Mouse (Mus musculus): ENCODE measurements around the gene Dlgap4. TPM values are rescaled to one million over a fixed set of nuclear protein-coding genes. Genes with fewer than 3 reads are reported as not detected.

The Dlgap4 gene
- total and polyA plus RNA-seq, 3 experiments: 10.4 to 39.6 TPM; not detected in 1

- peaks cover 4% of the 10 kb centered on the region for H3K79me2 ChIP-seq (ENCODE audit: control insufficient read depth, insufficient read depth, low read length, poor library complexity)
- H3K9ac ChIP-seq (ENCODE audit: control insufficient read depth, low read depth, low read length, poor library complexity, severe bottlenecking): no peak overlapping the region
- TF ChIP-seq ETS1 (IDR thresholded peaks at IDR 0.05; ENCODE audit: low read depth, low read length) (peak; percentile 57), MXI1 (IDR thresholded peaks at IDR 0.05; ENCODE audit: low read depth, low read length) (peak; percentile 52; the same call in 1 of the 2 replicates), RCOR1 (IDR thresholded peaks at IDR 0.05; ENCODE audit: low read depth, low read length) (peak; percentile 99), MAZ (IDR thresholded peaks at IDR 0.05; ENCODE audit: low read depth, low read length) (no peak), SIN3A (IDR thresholded peaks at IDR 0.05; ENCODE audit: low read length) (peak; percentile 35; the same call in 1 of the 2 replicates), TCF12 (IDR thresholded peaks at IDR 0.05; ENCODE audit: low read depth, low read length) (peak; percentile 75), CHD2 (IDR thresholded peaks at IDR 0.05; ENCODE audit: low read length) (no peak), GATA1 (IDR thresholded peaks at IDR 0.05; ENCODE audit: low read depth, low read length) (peak; percentile 71; the same call in 1 of the 2 replicates), BHLHE40 (IDR thresholded peaks at IDR 0.05; ENCODE audit: borderline replicate concordance, low read depth, low read length) (peak; percentile 42; the same call in 1 of the 2 replicates), GABPA (IDR thresholded peaks at IDR 0.05; ENCODE audit: low read depth, low read length) (no peak), NRF1 (IDR thresholded peaks at IDR 0.05; ENCODE audit: insufficient read depth, low read depth, low read length, poor library complexity, severe bottlenecking) (peak; percentile 41; the same call in 1 of the 2 replicates), E2F4 (IDR thresholded peaks at IDR 0.05; ENCODE audit: borderline replicate concordance, low read depth, low read length) (no peak), EP300 (IDR thresholded peaks at IDR 0.05; ENCODE audit: low read depth in 1 of 2, low read length in 2 of 2) (peak in 1 of 2 experiments; percentile 48; a peak in 1 of 4 replicates), TBP (IDR thresholded peaks at IDR 0.05; ENCODE audit: low read depth, low read length) (no peak), MAX (IDR thresholded peaks at IDR 0.05; ENCODE audit: low read length) (no peak)
- H3K4me1 ChIP-seq (ENCODE audit: control insufficient read depth in 1 of 2, insufficient read depth in 2 of 2, low read length in 2 of 2): peaks cover 9 to 12% of the 10 kb centered on the region in 2 experiments
- peak; percentile 25 for DNase-seq (ENCODE audit: low read depth, low spot score)
- no peak overlapping the region for H3K4me3 ChIP-seq (ENCODE audit: control insufficient read depth in 1 of 2, insufficient read depth in 1 of 2, low read depth in 2 of 2, low read length in 2 of 2)
- peaks cover 0 to 5% of the 10 kb centered on the region in 2 experiments; a peak in 2 of 4 replicates for H3K36me3 ChIP-seq (ENCODE audit: control insufficient read depth in 1 of 2, insufficient read depth in 2 of 2, low read length in 2 of 2)
- H3K9me3 ChIP-seq (replicated peaks; ENCODE audit: insufficient read depth, low read length): no peaks in the 10 kb centered on the region
- H3K27ac ChIP-seq (ENCODE audit: control insufficient read depth, low read depth, low read length): no peak overlapping the region
- no peaks in the 10 kb centered on the region for H3K27me3 ChIP-seq (ENCODE audit: control insufficient read depth in 1 of 2, insufficient read depth in 2 of 2, low read length in 2 of 2)
These were observed 113.4 kb downstream of the Dlgap4 start for GRCm38 (mm10) chr2:156726878-156727277.

GRCm38 (mm10) chr2:156729537-156730469 lies 116.3 kb downstream of the Dlgap4 start:
- Histone ChIP-seq H3K4me3 (ENCODE audit: control insufficient read depth in 1 of 2, insufficient read depth in 1 of 2, low read depth in 2 of 2, low read length in 2 of 2) (peak overlapping the region; percentile 82 to 83), H3K9ac (ENCODE audit: control insufficient read depth, low read depth, low read length, poor library complexity, severe bottlenecking) (peak overlapping the region; percentile 78), H3K79me2 (ENCODE audit: control insufficient read depth, insufficient read depth, low read length, poor library complexity) (no peaks in the 10 kb centered on the region; the same call in 1 of the 2 replicates), H3K27ac (ENCODE audit: control insufficient read depth, low read depth, low read length) (peak overlapping the region; percentile 54), H3K4me1 (ENCODE audit: control insufficient read depth in 1 of 2, insufficient read depth in 2 of 2, low read length in 2 of 2) (peaks cover 5 to 11% of the 10 kb centered on the region in 2 experiments), H3K9me3 (replicated peaks; ENCODE audit: insufficient read depth, low read length) (no peaks in the 10 kb centered on the region), H3K36me3 (ENCODE audit: control insufficient read depth in 1 of 2, insufficient read depth in 2 of 2, low read length in 2 of 2) (peaks cover 0 to 6% of the 10 kb centered on the region in 2 experiments; a peak in 2 of 4 replicates), H3K27me3 (ENCODE audit: control insufficient read depth in 1 of 2, insufficient read depth in 2 of 2, low read length in 2 of 2) (no peaks in the 10 kb centered on the region)
- peak; percentile 82 for DNase-seq (ENCODE audit: low read depth, low spot score)
- TF ChIP-seq NRF1 (IDR thresholded peaks at IDR 0.05; ENCODE audit: insufficient read depth, low read depth, low read length, poor library complexity, severe bottlenecking) (no peak), SIN3A (IDR thresholded peaks at IDR 0.05; ENCODE audit: low read length) (peak; percentile 42; the same call in 1 of the 2 replicates), MAZ (IDR thresholded peaks at IDR 0.05; ENCODE audit: low read depth, low read length) (peak; percentile 30; the same call in 1 of the 2 replicates), ETS1 (IDR thresholded peaks at IDR 0.05; ENCODE audit: low read depth, low read length) (peak; percentile 37; the same call in 1 of the 2 replicates), RCOR1 (IDR thresholded peaks at IDR 0.05; ENCODE audit: low read depth, low read length) (peak; percentile 34; the same call in 1 of the 2 replicates), MYC (IDR thresholded peaks at IDR 0.05; ENCODE audit: low read depth, low read length) (no peak), NELFE (IDR thresholded peaks at IDR 0.05; ENCODE audit: low read depth, low read length) (0 out of 2 replicates have a peak, but pooled peaks have one; percentile 10), ZKSCAN1 (IDR thresholded peaks at IDR 0.05; ENCODE audit: low read depth, low read length) (no peak), BHLHE40 (IDR thresholded peaks at IDR 0.05; ENCODE audit: borderline replicate concordance, low read depth, low read length) (no peak), EP300 (IDR thresholded peaks at IDR 0.05; ENCODE audit: low read depth in 1 of 2, low read length in 2 of 2) (peak in 1 of 2 experiments; percentile 35; a peak in 1 of 4 replicates), TBP (IDR thresholded peaks at IDR 0.05; ENCODE audit: low read depth, low read length) (peak; percentile 27; the same call in 1 of the 2 replicates)
